Mouse (Mus musculus): ENCODE data around the gene Icam5.
"Not testable (repeated sequence)": the region's sequence is repeated elsewhere in the genome, so short reads cannot be mapped to it uniquely, and the experiment has no call there.

Gene Icam5

DNA sequence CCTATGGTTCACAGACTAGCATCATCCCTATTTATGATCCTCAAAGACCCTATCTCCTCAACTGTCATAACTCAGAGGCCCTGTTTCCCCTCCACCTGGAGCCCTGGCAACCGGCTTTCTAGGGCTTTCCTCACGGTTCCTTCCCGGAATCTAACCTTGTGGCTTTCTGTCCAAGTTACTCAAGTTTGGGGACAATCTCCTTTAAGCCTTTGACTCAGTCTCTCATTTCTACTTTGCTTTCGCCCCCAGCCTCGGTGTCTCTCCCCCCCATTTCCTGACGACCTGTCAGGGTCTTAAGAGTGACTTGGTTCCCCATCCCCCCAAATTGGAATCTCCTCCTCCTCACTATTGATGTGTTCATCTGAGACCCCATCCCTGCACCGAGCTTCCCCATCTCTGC, 618 bp downstream of the Icam5 start:
- in situ Hi-C loops (cut with MboI) = loop anchor here (5.0 kb wide), 1 partner anchor 40 kb away; the partner anchor contains the start of genes Fdx1l and Gm49373

DNA sequence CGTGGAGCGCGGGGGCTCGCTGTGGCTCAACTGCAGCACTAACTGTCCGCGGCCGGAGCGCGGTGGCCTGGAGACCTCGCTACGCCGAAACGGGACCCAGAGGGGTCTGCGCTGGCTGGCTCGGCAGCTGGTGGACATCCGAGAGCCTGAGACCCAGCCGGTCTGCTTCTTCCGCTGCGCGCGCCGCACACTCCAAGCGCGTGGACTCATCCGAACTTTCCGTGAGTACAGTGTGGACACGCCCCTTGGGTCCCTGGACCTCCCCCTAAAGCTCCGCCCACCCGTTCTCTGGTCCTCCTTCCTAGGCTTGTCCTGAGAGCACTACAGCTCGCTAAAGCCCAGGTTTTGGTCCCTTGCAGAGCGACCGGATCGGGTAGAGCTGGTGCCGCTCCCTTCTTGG, 1.3 kb downstream of the Icam5 start:
- in situ Hi-C loops (cut with MboI) = loop anchor here (5.0 kb wide), 1 partner anchor 39 kb away; the partner anchor contains the start of genes Fdx1l and Gm49373

DNA sequence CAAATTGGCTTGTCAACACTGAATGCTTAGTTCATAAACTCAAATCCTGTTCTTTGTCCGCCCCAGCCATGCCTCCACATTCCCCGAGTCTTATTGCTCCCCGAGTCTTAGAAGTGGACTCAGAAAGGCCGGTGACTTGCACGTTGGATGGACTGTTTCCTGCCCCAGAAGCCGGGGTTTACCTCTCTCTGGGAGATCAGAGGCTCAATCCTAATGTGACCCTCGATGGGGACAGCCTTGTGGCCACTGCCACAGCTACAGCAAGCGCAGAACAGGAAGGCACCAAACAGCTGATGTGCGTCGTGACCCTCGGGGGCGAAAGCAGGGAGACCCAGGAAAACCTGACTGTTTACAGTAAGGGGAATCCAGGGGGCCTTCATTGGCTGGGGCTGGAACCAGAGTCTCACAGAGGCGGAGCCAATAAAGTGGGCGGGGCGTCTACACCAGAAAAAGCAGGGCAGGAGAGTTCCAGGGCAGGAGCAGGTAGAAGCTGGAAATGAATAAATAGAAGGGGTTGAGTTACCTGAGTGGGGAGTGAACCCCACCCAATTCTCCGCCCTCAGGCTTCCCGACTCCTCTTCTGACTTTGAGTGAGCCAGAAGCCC, 2.7 kb downstream of the Icam5 start:
- in situ Hi-C loops (cut with MboI) = loop anchor here (5.0 kb wide), 1 partner anchor 38 kb away; the partner anchor contains the start of genes Fdx1l and Gm49373

DNA sequence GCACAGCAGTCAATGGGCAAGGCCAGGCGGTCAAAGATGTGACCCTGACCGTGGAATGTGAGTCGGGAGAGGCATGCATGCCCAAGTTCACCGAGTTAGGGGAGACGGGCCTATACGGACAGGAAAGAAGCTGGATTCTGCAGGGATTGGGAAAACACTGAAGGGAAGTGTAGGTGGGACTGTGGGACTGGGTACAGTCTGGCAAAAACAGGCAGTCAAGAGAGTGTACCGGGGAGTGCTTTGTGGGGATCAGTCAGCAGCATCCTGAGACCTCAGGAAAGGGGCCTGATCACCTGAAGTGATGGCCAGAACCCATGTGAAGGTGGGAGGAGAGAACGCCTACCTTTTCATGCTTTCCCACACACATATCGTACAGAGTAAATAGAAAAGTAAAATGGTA, 3.7 kb downstream of the Icam5 start:
- in situ Hi-C loops (cut with MboI) = no loop called here

DNA sequence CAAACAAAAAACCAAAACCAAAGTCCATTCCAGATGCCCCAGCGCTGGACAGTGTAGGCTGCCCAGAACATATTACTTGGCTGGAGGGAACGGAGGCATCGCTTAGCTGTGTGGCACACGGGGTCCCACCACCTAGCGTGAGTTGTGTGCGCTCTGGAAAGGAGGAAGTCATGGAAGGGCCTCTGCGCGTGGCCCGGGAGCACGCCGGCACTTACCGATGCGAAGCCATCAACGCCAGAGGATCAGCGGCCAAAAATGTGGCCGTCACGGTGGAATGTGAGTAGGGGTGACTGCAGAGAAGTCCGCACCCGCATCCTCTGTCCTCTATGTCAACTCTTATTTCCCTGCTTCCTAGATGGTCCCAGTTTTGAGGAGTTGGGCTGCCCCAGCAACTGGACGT, 4.3 kb downstream of the Icam5 start:
- in situ Hi-C loops (cut with MboI) = no loop called here

DNA sequence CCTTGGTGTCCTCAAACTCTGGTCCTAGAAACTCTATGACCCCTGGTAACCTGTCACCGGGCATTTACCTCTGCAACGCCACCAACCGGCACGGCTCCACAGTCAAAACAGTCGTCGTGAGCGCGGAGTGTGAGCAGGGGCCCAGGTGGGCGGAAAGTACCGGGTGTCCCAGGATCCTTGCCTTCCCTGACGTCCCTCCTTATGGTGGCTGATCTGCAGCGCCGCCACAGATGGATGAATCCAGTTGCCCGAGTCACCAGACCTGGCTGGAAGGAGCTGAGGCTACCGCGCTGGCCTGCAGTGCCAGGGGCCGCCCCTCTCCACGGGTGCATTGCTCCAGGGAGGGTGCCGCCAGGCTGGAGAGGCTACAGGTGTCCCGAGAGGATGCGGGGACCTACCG, 4.8 kb downstream of the Icam5 start:
- in situ Hi-C loops (cut with MboI) = no loop called here

DNA sequence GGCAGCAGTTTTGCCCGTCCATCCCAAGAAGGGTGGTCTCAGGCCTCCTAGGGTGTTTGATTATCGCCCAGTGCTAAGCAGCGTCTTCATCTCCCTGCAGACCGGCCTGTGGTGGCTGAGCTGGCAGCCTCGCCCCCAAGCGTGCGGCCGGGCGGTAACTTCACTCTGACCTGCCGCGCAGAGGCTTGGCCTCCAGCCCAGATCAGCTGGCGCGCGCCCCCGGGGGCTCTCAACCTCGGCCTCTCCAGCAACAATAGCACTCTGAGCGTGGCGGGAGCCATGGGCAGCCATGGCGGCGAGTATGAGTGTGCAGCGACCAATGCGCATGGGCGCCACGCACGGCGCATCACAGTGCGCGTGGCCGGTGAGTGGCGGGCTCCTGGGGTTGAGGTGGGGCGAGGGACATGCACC, 5.6 kb downstream of the Icam5 start:
- in situ Hi-C loops (cut with MboI) = no loop called here

DNA sequence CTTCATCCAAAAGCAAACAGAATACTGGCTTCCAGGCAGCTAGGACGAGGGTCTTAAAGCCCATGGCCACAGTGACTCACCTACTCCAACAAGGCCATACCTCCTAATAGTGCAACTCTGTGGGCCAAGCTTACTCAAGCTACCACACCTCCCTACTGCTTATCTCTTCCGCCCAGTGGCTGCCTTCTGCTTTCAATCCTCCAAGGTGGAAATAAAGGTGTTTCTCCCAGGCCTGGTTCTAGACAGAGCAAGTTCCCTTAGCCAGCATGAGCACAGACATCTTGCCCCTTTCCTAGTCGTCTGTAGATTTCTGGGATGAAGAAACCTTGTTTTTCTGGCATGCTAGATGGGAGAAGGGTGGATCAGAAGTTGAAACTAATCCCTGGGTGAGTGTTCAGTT, 7.9 kb downstream of the Icam5 start:
- in situ Hi-C loops (cut with MboI) = no loop called here

DNA sequence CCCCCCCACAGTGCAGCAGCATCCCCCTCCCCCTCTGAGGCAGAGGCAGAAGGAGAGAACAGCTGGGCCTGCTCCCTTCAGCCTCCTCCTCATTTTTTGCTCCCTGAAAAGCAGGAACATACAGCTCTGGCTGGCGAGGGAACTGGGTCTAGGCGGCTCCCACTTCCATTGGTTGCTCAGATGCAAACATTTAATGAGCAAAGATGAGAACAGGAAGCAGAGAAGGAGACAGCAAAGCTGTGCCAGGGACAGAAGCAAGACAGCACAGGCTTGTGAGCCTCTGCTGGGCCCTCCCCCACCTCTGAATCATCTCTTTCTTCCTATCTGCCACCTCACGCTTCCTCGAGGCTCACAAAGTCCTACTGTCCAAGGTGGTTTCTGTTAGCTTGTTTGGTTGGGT, 9.4 kb downstream of the Icam5 start:
- in situ Hi-C loops (cut with MboI) = no loop called here

DNA sequence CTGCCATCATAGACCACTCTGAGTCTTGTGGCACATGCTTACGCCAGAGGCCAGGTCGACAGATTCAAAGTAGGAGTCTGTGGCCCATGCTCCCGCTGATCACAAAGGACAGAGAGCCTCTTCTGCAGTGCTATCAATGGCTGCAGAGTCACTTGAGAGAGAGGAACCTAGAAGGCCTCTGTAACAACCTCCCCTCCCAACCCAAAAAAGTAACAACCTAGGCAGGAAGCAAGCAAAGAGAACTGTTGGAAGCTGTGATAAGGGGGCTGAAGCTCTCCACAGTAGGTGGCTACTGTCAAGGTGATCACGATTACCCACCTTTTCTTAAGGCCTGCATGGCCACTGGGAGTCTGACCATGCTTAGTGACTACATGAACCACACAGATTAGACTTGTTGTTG, 11.7 kb downstream of the Icam5 start:
- in situ Hi-C loops (cut with MboI) = no loop called here

DNA sequence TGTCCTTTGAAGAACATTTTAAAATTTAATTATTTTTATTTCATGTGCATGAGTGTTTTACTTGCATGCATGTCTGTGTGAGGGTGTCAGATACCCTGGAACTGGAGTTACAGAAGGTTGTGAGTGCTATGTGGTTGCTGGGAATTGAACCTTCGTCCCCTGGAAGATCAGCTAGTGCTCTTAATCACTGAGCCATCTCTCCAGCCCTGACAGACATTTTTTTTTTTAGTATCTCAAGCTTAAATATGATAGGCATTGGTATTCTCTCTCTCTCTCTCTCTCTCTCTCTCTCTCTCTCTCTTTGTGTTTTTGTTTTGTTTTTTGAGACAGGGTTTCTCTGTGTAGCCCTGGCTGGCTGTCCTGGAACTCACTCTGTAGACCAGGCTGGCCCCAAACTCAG, 12.9 kb downstream of the Icam5 start:
- in situ Hi-C loops (cut with MboI) = not testable (repeated sequence)

DNA sequence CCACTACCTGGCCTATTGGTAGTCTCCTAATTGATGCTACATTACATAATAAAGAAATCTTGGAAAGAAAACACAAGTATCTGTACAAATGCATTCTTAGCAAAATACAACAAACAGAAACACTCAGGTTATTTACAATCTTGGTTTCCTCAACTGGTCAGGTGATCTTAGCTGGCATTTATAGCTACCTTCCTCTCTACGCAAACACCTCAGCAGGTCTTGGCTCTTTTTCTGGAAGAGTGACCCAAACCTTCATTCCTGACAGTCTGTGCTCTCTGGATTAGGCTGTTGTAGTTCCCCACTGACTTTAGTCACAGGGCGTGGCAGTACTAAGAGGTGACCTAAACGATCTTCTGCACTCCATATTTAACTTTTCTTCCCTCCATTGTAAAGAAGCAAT, 13.4 kb downstream of the Icam5 start:
- in situ Hi-C loops (cut with MboI) = no loop called here

DNA sequence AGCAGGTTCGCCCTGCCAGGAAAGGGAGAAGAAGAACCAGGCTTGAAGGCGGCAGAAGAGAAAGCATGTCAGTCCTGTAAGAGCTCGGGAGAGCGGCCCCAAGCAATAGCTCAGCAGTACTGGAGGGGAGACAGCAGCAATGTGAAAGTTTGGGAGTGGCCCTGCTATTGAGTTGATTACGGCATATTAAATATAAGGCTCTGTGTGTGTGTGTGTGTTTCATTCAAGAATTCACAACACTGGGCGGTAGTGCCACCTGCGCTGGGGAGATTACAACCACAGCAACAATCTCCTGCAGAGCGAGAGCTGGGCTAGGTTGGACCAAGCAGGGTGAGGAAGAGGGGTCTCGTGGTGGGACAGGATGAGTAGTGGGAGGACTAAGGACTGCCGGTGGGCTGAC, 19.7 kb downstream of the Icam5 start:
- in situ Hi-C loops (cut with MboI) = no loop called here

DNA sequence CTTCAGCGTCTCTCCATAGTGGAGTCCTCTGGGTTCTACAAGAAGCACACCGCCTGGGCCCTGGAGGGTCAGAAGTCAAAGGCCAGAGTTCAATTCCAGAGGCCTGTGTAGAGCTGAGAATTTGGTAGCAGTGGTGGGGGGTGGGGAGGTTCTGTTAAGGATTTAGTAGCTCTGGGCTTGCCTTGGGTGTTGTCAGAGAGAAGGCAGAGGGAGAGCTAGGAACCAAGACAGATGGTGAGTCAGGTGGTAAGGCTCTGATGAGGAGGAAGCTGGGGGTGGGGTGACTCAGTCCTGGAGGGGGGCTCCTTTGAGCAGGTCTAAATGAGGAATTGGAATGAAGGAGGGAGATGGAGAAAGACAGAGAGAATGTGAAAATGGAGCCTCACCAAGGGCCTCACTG, 31.1 kb downstream of the Icam5 start:
- in situ Hi-C loops (cut with MboI) = no loop called here

DNA sequence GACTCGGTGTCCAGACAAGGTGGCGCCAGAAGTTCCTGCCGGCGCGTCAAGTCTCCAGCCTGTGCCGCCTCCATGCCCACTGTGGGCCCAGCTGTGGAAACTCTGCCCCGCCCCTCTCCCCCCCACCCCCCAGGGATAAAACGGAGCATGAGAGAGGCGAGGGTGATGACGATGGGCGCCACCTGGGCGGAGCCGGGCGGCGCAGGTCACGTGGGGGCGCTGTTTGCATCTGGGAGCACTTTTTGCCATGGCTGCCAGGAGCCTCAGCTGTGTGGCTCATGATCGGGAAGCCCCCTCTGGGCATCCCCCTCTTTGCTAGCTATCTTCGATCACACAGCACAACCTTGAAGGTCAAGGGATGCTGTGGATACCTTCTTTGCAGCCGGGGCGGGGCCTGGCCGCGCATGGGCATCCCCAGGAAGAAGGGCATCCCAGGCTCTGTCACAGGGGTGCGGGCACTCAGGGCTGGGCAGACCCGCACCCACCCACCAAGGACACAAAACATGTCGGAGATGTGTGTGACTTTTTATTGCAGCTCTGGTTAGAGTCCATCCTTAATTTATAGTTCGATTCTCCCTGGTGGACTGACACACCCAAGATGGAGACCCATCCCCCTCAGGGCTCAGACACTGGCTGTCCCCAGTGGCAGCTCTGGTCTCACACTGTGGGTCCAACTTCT, 35.3 kb downstream of the Icam5 start, which contains the start of gene Zglp1:
Zglp1 (minus strand) TSS at position 88 of the 679 bp plus-strand sequence.
- in situ Hi-C loops (cut with MboI) = no loop called here

DNA sequence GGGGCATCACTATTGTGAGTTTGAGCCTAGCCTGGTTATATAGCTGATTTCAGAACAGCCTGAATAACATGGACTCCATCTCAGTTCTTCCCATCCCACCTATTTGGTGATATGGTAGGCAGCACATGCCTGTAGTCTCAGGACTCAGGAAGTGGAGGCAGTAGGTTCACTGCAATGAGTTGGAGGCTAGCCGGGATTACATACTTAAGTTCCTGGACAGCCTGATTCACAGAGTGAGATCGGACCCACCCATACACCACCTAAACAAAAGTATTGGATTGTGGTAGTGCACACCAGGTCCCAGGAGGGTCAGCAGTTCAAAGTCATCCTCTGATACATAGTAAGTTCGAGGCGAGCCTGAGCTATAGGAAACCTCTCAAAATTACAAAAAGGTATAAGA, 40.8 kb downstream of the Icam5 start:
- in situ Hi-C loops (cut with MboI) = loop anchor here (5.0 kb wide), 1 partner anchor 40 kb away; the partner anchor contains the start of gene Icam5

DNA sequence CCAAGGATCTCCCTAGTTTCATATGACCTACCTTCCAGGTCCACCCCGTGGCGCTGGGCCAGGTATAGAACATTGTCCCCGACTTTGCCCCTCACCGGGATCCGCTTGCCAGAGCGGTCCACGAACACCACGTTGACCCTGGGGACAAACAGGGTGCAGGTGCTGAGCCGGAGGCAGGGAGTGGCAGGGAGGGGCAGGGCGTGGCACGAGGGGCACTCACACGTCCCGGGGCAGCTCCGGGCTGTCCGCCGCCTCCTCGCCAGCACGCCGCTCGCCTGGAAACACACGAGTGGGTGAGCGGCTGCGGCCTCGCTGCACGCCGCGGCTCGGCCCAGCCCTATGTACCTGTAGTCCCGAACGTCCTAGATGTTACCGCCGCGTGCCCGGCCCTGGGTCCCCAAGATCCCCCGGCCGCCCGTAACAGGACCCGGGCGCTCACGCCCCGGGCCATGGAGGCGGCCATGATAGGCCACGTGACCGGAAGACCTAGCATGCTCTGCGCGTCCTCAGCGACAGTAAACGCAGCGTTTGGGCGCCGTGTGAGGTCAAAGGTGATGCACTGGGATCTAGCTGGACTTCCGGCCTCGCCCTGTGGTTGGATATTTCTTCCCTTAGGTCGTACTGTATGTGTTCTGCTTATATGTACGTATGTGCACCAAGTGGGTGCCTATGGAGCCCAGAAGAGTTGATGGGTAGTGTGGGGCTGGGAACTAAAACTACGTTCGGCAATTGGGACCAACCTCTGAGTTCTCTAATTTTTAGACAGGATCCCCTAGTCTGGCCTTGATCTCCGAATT, 41.4 kb downstream of the Icam5 start, which contains the start of the genes Gm49373 and Fdx1l:
Gm49373 (minus strand) TSS at position 53 of the 797 bp plus-strand sequence.
Fdx1l (minus strand) TSS at position 571 of the 797 bp plus-strand sequence.
- in situ Hi-C loops (cut with MboI) = loop anchor here (5.0 kb wide), 1 partner anchor 41 kb away; the partner anchor contains the start of gene Icam5

DNA sequence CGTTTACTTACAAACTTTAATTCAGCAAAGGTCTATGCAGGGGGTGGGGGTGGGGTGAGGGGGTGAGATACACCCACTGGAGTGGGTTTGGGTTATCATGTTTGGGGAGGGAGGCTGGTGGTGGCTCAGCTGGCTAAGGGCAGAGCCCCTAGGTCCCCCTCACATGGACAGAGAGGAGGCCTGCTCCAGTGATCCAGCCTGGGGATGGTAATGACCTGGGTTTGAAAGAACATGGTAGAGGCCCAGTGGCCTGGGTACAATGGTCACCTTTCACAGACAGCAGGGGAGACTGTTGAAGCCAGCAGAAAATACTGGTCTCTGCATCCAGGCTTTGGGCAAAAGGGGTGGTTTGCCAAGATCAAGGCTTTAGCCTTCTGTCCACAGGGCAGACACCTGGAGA, 42.3 kb downstream of the Icam5 start:
- in situ Hi-C loops (cut with MboI) = loop anchor here (5.0 kb wide), 1 partner anchor 42 kb away; the partner anchor contains the start of gene Icam5

DNA sequence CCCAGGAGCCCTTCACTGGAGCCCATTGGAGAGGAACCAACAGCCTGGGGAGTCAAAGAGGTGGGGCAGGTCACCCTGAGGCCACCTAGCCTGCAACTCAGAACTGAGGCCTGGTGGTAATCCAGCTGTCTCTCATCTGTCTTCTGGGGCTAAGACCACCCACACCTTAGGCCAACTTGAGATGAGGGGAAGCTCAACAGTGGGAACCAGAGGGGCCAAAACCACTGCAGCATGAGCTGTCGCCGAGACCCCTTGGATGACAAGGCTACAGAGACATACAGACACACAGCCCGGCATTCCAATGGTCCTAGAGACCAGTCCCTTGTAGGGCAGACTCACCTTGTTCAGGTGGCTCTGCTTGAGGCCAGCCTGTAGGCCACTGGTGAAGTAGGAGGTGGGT, 43.8 kb downstream of the Icam5 start:
- in situ Hi-C loops (cut with MboI) = no loop called here

DNA sequence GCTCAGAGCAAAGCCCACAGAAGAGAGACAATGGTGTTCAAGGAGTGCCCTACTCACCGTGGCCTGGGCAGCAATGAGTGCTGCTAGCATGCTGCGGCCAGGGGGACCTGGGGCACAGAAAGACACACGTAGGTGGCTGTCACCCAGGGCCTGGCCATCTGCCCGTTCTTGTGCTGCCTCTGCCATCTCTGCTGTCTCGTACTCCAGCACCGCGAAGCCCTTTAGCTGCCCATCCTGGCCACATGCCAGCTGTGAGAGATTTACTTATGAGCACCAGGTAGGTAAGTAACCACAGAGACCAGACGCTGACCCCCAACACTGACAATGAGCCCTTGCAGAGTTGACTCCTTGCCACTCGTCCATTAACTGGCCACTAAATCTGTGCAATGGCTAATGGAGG, 49.3 kb downstream of the Icam5 start:
- in situ Hi-C loops (cut with MboI) = no loop called here

DNA sequence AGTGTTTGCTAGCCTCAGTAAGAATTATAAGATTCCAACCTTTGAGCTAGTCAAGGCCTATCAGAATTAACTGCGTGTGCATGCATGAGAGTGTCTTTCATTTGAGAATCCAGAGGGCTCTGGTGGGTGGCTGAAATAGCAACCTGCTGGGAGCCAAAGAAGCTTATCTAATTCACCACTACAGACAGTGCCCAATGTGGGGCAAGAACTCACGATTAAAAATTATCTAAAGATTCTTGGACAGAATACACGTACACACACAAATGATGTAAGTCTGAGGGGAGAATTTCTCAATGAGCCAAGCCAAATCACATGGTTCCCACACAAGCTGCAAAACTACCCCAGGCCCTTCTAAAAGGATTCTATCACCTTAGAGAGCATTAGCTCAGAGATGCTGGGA, 51.5 kb downstream of the Icam5 start:
- in situ Hi-C loops (cut with MboI) = no loop called here

Measured in mature B cell (primary cell).